ENCODE assay signal across 22 mouse cellular contexts in genomic region chr7:44535657-44536589, GRCm38 (mm10). TPM values are rescaled to one million over a fixed set of nuclear protein-coding genes. Genes with fewer than 3 reads are reported as not detected.
DNase-seq lines count a peak whose midpoint lies in the region; ATAC-seq and TF ChIP-seq lines count a peak whose summit lies in the region.
"Had no signal": no experiment of that assay in that cellular context is flagged by ENCODE, and none has a peak within 500 bp of the region (broad histone marks: within the 10 kb centered on the region; RNA-seq: fewer than 3 reads in every experiment).

No protein-coding gene starts in this region.

- H3K27me3 ChIP-seq in heart, embryonic 13.5 days (replicated peaks), result no peaks in the 10 kb centered on the region
- H3K27me3 ChIP-seq in E14TG2a.4 (ENCODE audit: insufficient read depth, low read length), result no peaks in the 10 kb centered on the region
- H3K27me3 ChIP-seq: embryonic facial prominence, embryonic 15.5 days; hindbrain, embryonic 12.5 days; limb, embryonic 13.5 days; liver, embryonic 12.5 days; neural tube, embryonic 15.5 days had no signal

- no peak for TF ChIP-seq CTCF in left cerebral cortex, adult 2 months (IDR thresholded peaks at IDR 0.05)
- TF ChIP-seq CTCF in E14TG2a.4 (conservative IDR thresholded peaks at IDR 0.05; ENCODE audit: low read length), result no peak

- H3K4me2 ChIP-seq in heart, embryonic 13.5 days, result no peak overlapping the region
- H3K4me2 ChIP-seq: embryonic facial prominence, embryonic 15.5 days; hindbrain, embryonic 12.5 days; limb, embryonic 13.5 days; liver, embryonic 12.5 days; midbrain, embryonic 11.5 days; neural tube, embryonic 15.5 days had no signal

- no peak for ATAC-seq in heart, embryonic 13.5 days (ENCODE audit: extremely low read depth, insufficient number of reproducible peaks, low FRiP score, low TSS enrichment)
- ATAC-seq in neutrophil, adult 5-6 weeks (ENCODE audit: extremely low read depth, insufficient number of reproducible peaks, low FRiP score, poor library complexity, severe bottlenecking), result peak; percentile 37
- ATAC-seq: forebrain, embryonic 14.5 days; liver, embryonic 12.5 days had no signal

- intact Hi-C loops in left cerebral cortex, adult 2 months (cut with DNase I), result no loop called here

- no peak overlapping the region for H3K27ac ChIP-seq in heart, embryonic 13.5 days (replicated peaks)
- H3K27ac ChIP-seq in left cerebral cortex, adult 2 months, result peak overlapping the region; percentile 45
- H3K27ac ChIP-seq: embryonic facial prominence, embryonic 15.5 days; heart, adult 2 months; hindbrain, embryonic 12.5 days; limb, embryonic 13.5 days; liver, embryonic 12.5 days; neural tube, embryonic 15.5 days had no signal

- 88% methylated on average over 27 of the region's 27 CpGs for WGBS in heart, embryonic 13.5 days

- no peaks in the 10 kb centered on the region for H3K9me3 ChIP-seq in heart, embryonic 13.5 days
- no peaks in the 10 kb centered on the region for H3K9me3 ChIP-seq in E14TG2a.4 (ENCODE audit: low read length)
- H3K9me3 ChIP-seq: embryonic facial prominence, embryonic 15.5 days; hindbrain, embryonic 12.5 days; limb, embryonic 13.5 days; liver, embryonic 12.5 days; neural tube, embryonic 15.5 days had no signal

- DNase-seq in heart, adult 9 months (ENCODE audit: low spot score in 2 of 2), result no peak
- DNase-seq in left cerebral cortex, adult 2 months (ENCODE audit: extremely low spot score in 1 of 2, low spot score in 2 of 2), result no peak
- DNase-seq in left cerebral cortex, adult 18-20 months (ENCODE audit: low spot score in 2 of 2), result no peak
- DNase-seq in kidney, postnatal 25 days, result no peak
- DNase-seq: adrenal gland, adult 2 months; gastrocnemius, postnatal 10 days; layer of hippocampus, postnatal 36 days; thymus, postnatal 36 days had no signal

- H3K4me3 ChIP-seq in heart, embryonic 13.5 days, result no peak overlapping the region
- H3K4me3 ChIP-seq in left cerebral cortex, adult 2 months, result no peak overlapping the region
- peak overlapping the region; percentile 41; the same call in 1 of the 2 replicates for H3K4me3 ChIP-seq in E14TG2a.4 (replicated peaks; ENCODE audit: low read length)
- H3K4me3 ChIP-seq: embryonic facial prominence, embryonic 15.5 days; heart, adult 2 months; hindbrain, embryonic 12.5 days; limb, embryonic 13.5 days; liver, embryonic 12.5 days; neural tube, embryonic 15.5 days had no signal

- H3K4me1 ChIP-seq in heart, embryonic 13.5 days, result peaks cover 12% of the 10 kb centered on the region
- H3K4me1 ChIP-seq in E14TG2a.4 (replicated peaks; ENCODE audit: low read depth, low read length), result peaks cover 100% of the 10 kb centered on the region
- H3K4me1 ChIP-seq: hindbrain, embryonic 12.5 days; limb, embryonic 13.5 days; neural tube, embryonic 15.5 days had no signal

- H3K9ac ChIP-seq in heart, embryonic 13.5 days, result 0 out of 2 replicates have a peak overlapping the region, but pooled peaks have one; percentile 56
- H3K9ac ChIP-seq: embryonic facial prominence, embryonic 15.5 days; limb, embryonic 13.5 days; liver, embryonic 12.5 days; neural tube, embryonic 15.5 days had no signal

- H3K36me3 ChIP-seq in heart, embryonic 13.5 days, result peaks cover 89% of the 10 kb centered on the region
- peaks cover 92% of the 10 kb centered on the region for H3K36me3 ChIP-seq in E14TG2a.4 (ENCODE audit: insufficient read depth, low read length)

RNA-seq across cellular contexts. Expression of gene Spib, which starts 4.1 kb away (rescaled TPM):
- 0.05 and 0.13 TPM in 2 replicates for polyA plus RNA-seq in heart, embryonic 13.5 days (2015; fragmentation: Nextera tagmentation; extraction: Ambion mirVana)
- total RNA-seq in left cerebral cortex, adult 2 months (2021), result under 1 TPM in 1 of 2 experiments, not detected in 1; 0.20 TPM
- total RNA-seq in left cerebral cortex, adult 18-20 months (2021), result under 1 TPM; 0.12 to 0.21 TPM
- total RNA-seq in neutrophil, adult 5-6 weeks (2017), result 205 and 207 TPM in 2 replicates
- total RNA-seq: common myeloid progenitor, adult 5-6 weeks had no signal
- polyA plus RNA-seq: forebrain, embryonic 14.5 days; liver, embryonic 12.5 days; midbrain, embryonic 11.5 days; neural tube, embryonic 15.5 days; stomach, embryonic 14.5 days had no signal

RNA-seq across cellular contexts. Expression of gene Mybpc2, which starts 11.5 kb away (rescaled TPM):
- polyA plus RNA-seq in heart, embryonic 13.5 days (2015; fragmentation: Nextera tagmentation; extraction: Ambion mirVana), result 2.2 and 2.4 TPM in 2 replicates
- total RNA-seq in left cerebral cortex, adult 2 months (2021), result under 1 TPM in 1 of 2 experiments, not detected in 1; 0.29 TPM
- under 1 TPM; 0.12 to 0.28 TPM for total RNA-seq in left cerebral cortex, adult 18-20 months (2021)
- total RNA-seq in neutrophil, adult 5-6 weeks (2017), result 3.7 and 7.9 TPM in 2 replicates
- total RNA-seq: common myeloid progenitor, adult 5-6 weeks; left cerebral cortex, postnatal 25 days had no signal
- polyA plus RNA-seq: adrenal gland, adult 2 months; liver, embryonic 12.5 days; midbrain, embryonic 11.5 days had no signal

RNA-seq across cellular contexts. Expression of gene Pold1, which starts 12.7 kb away (rescaled TPM):
- 56.1 and 58.7 TPM in 2 replicates for polyA plus RNA-seq in heart, embryonic 13.5 days (2015; fragmentation: Nextera tagmentation; extraction: Ambion mirVana)
- 1 to 10 TPM; 8.8 to 9.4 TPM for total RNA-seq in left cerebral cortex, adult 2 months (2021)
- total RNA-seq in left cerebral cortex, adult 18-20 months (2021), result 10 to 100 TPM in 1 of 2 experiments, 1 to 10 TPM in 1; 9.7 to 10.8 TPM
- 53.4 and 61.8 TPM in 2 replicates for total RNA-seq in neutrophil, adult 5-6 weeks (2017)

RNA-seq across cellular contexts. Expression of gene Nr1h2, which starts 17.8 kb away (rescaled TPM):
- 53.5 and 58.3 TPM in 2 replicates for polyA plus RNA-seq in heart, embryonic 13.5 days (2015; fragmentation: Nextera tagmentation; extraction: Ambion mirVana)
- total RNA-seq in left cerebral cortex, adult 2 months (2021), result 10 to 100 TPM; 78.4 to 82.5 TPM
- 10 to 100 TPM; 75.2 to 85.6 TPM for total RNA-seq in left cerebral cortex, adult 18-20 months (2021)
- total RNA-seq in neutrophil, adult 5-6 weeks (2017), result 180 and 184 TPM in 2 replicates

RNA-seq across cellular contexts. Expression of gene Napsa, which starts 36.3 kb away (rescaled TPM):
- 0.39 and 0.43 TPM in 2 replicates for polyA plus RNA-seq in heart, embryonic 13.5 days (2015; fragmentation: Nextera tagmentation; extraction: Ambion mirVana)
- under 1 TPM in 1 of 2 experiments, not detected in 1; 0.29 TPM for total RNA-seq in left cerebral cortex, adult 2 months (2021)
- under 1 TPM in 1 of 2 experiments, not detected in 1; 0.37 TPM for total RNA-seq in left cerebral cortex, adult 18-20 months (2021)
- 115 and 117 TPM in 2 replicates for total RNA-seq in neutrophil, adult 5-6 weeks (2017)

Comparison
In these comparisons a context has a peak if more than half of its experiments do, and no peak if none do; other contexts are left out.
1. RNA of gene Spib, which starts 4.1 kb away (total RNA-seq): 205 to 207 TPM in neutrophil, adult 5-6 weeks; 0.12 to 0.21 TPM in left cerebral cortex, adult 18-20 months and 0.20 TPM in left cerebral cortex, adult 2 months; every median in the first group is over 100 times any median in the second.